Mouse (Mus musculus) megakaryocyte, embryonic 14.5 days (primary cell): ENCODE results near the gene Osbpl6.

Source experiments
- FLI1 ChIP-seq: IDR thresholded peaks from 2 replicates; pipeline ENCODE4 v1.6.1; 2012; ENCODE audit warnings: low read length, inconsistent platforms, mixed read lengths
- GATA1 ChIP-seq: IDR thresholded peaks from 3 replicates; pipeline ENCODE4 v1.6.1; 2012; ENCODE audit warnings: mixed read lengths, low read length, inconsistent platforms, borderline replicate concordance

- TF ChIP-seq GATA1 (no peak), FLI1 (no peak)
Observed at GRCm38 (mm10) chr2:76620188-76620587, 213.9 kb downstream of the Osbpl6 start.
